Mouse (Mus musculus) hindbrain, embryonic 13.5 days (tissue): ENCODE results near the gene Gm49383. TPM values are rescaled to one million over a fixed set of nuclear protein-coding genes. Genes with fewer than 3 reads are reported as not detected.

Experiments
- ATAC-seq: fragments of 200-750 bp; cut with Nextera tagmentation; 2 replicates; pipeline ENCODE4 v1.8.0; 2017; ENCODE audit warnings: moderate TSS enrichment; ENCODE audit not compliant: low FRiP score
- H3K27ac ChIP-seq: fragments of 300-500 bp; sonication (generic); 2 replicates; pipeline ENCODE4 v1.5.1; 2015; ENCODE audit warnings: inconsistent platforms, mild to moderate bottlenecking, moderate library complexity
- H3K27me3 ChIP-seq: fragments of 300-500 bp; sonication (generic); 2 replicates; pipeline ENCODE4 v1.6.1; 2015; ENCODE audit warnings: mild to moderate bottlenecking, inconsistent platforms
- H3K36me3 ChIP-seq: fragments of 300-500 bp; sonication (generic); 2 replicates; pipeline ENCODE4 v1.6.1; 2015; ENCODE audit warnings: mild to moderate bottlenecking, inconsistent platforms
- H3K4me1 ChIP-seq: fragments of 300-500 bp; sonication (generic); replicated peaks from 2 replicates; pipeline ENCODE4 v1.6.1; 2015; ENCODE audit warnings: inconsistent platforms
- H3K4me2 ChIP-seq: fragments of 300-500 bp; sonication (generic); 2 replicates; pipeline ENCODE4 v1.6.1; 2015; ENCODE audit warnings: inconsistent platforms, mild to moderate bottlenecking, moderate library complexity
- H3K4me3 ChIP-seq: fragments of 300-500 bp; sonication (generic); 2 replicates; pipeline ENCODE4 v1.5.1; 2015; ENCODE audit warnings: mild to moderate bottlenecking, inconsistent platforms
- H3K9ac ChIP-seq: fragments of 300-500 bp; sonication (generic); 2 replicates; pipeline ENCODE4 v1.6.1; 2015; ENCODE audit warnings: mild to moderate bottlenecking, inconsistent platforms
- H3K9me3 ChIP-seq: fragments of 300-500 bp; sonication (generic); 2 replicates; pipeline ENCODE4 v1.6.1; 2016; ENCODE audit warnings: inconsistent platforms
- WGBS: fragments of 180-500 bp; shearing (Covaris S2); methylation state at CpG from one replicate; pipeline ENCODE4 v1.1.7; 2015; 5-methylcytosine and 5-hydroxymethylcytosine counted together
- microRNA-seq: library from miRNA; unstranded; fragments of <30 nt; microRNA quantifications from one replicate; pipeline ENCODE4, GENCODE M21; 2016
- polyA plus RNA-seq: library from polyadenylated mRNA; unstranded; fragments of >200 nt; fragmentation: Nextera tagmentation; extraction: Ambion mirVana; gene quantifications from 2 replicates; pipeline ENCODE4 v1.2.1, GENCODE M21; 2015

Gm49383 gene
- polyA plus RNA-seq, 1 experiment from 2014 or later = 18.8 TPM

GRCm38 (mm10) chr12:69156436-69156835 lies 40.5 kb downstream of the Gm49383 start:
- 79% methylated on average over 4 of the region's 4 CpGs for WGBS
- no peak for ATAC-seq

GRCm38 (mm10) chr12:69155923-69156322 lies 41.0 kb downstream of the Gm49383 start:
- 85% methylated on average over 2 of the region's 2 CpGs for WGBS
- Histone ChIP-seq H3K4me2 (no peak overlapping the region), H3K36me3 (peaks cover 24% of the 10 kb centered on the region), H3K4me1 (peaks cover 15% of the 10 kb centered on the region), H3K9me3 (no peaks in the 10 kb centered on the region), H3K27ac (no peak overlapping the region), H3K27me3 (no peaks in the 10 kb centered on the region), H3K9ac (no peak overlapping the region), H3K4me3 (no peak overlapping the region)
- no peak for ATAC-seq

More at GRCm38 (mm10) chr12:69156436-69156835, 40.5 kb downstream of the Gm49383 start:
- H3K9ac ChIP-seq = no peak overlapping the region
- no peak overlapping the region for H3K27ac ChIP-seq
- peaks cover 24% of the 10 kb centered on the region for H3K36me3 ChIP-seq
- no peaks in the 10 kb centered on the region for H3K9me3 ChIP-seq
- H3K4me2 ChIP-seq = no peak overlapping the region
- no peaks in the 10 kb centered on the region for H3K27me3 ChIP-seq
- peaks cover 15% of the 10 kb centered on the region for H3K4me1 ChIP-seq
- H3K4me3 ChIP-seq = no peak overlapping the region

DNA sequence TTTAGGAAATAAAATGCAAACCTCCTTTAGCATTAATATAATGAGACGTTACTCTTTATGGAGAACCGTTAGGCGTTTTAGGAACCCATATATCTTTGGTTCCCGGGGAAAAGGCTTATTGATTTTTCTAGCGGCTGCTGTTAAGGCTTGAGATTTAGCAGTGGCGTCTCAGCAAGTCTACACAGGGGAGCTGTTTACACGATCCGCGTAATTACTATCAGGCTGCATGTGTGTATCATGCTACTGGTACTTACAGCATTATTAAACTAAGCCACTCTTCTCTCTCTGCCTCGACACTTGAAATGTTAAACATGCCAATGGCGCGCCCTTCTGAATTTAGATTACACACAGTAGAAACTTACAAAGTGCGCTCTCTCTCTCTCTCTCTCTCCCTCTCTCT lies 46.9 kb downstream of the Gm49383 start:
- Histone ChIP-seq H3K9ac (no peak overlapping the region), H3K27me3 (no peaks in the 10 kb centered on the region), H3K4me2 (peak overlapping the region; percentile 31), H3K9me3 (no peaks in the 10 kb centered on the region), H3K4me3 (no peak overlapping the region), H3K27ac (peak overlapping the region; percentile 10; the same call in 1 of the 2 replicates), H3K36me3 (peaks cover 2% of the 10 kb centered on the region; the same call in 1 of the 2 replicates), H3K4me1 (no peaks in the 10 kb centered on the region)
- peak; percentile 62; the same call in 1 of the 2 replicates for ATAC-seq
- WGBS = 74% methylated on average over 13 of the region's 13 CpGs

- Histone ChIP-seq H3K9ac (no peak overlapping the region), H3K4me2 (no peak overlapping the region), H3K4me1 (no peaks in the 10 kb centered on the region), H3K27ac (no peak overlapping the region), H3K4me3 (no peak overlapping the region), H3K9me3 (no peaks in the 10 kb centered on the region), H3K27me3 (no peaks in the 10 kb centered on the region), H3K36me3 (no peaks in the 10 kb centered on the region)
- 97% methylated on average over 5 of the region's 5 CpGs for WGBS
- no peak for ATAC-seq
Measured at GRCm38 (mm10) chr12:69147166-69147735, 49.7 kb downstream of the Gm49383 start.

- no peak overlapping the region for H3K4me2 ChIP-seq
- H3K4me1 ChIP-seq = no peaks in the 10 kb centered on the region
- H3K36me3 ChIP-seq = no peaks in the 10 kb centered on the region
- no peak overlapping the region for H3K4me3 ChIP-seq
- H3K27ac ChIP-seq = no peak overlapping the region
- no peak for ATAC-seq
- no peak overlapping the region for H3K9ac ChIP-seq
- no peaks in the 10 kb centered on the region for H3K9me3 ChIP-seq
- no peaks in the 10 kb centered on the region for H3K27me3 ChIP-seq
- WGBS = 73% methylated on average over 6 of the region's 6 CpGs
Measured at GRCm38 (mm10) chr12:69143460-69143859, 53.4 kb downstream of the Gm49383 start.

DNA sequence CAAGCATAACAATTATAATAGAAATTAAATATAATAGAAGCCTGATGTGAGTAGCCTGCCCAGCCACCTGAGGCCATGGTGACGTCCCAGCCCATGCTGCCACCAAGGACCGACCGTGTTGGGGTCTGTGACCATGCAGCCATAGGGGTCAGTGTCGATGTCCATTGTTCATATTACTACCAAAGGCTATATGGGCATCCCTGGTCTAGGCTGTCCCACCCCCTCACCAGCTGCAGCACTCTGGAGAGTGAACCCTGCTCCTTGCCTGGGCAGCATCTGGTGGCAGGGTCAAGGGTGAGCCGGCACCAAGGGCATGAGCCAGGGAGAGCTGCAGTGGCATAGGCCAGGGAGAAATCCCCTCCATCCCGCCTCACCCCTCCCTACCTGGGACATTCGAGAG lies 57.1 kb downstream of the Gm49383 start:
- 96% methylated on average over 7 of the region's 7 CpGs for WGBS
- Histone ChIP-seq H3K4me1 (no peaks in the 10 kb centered on the region), H3K4me3 (no peak overlapping the region), H3K27ac (no peak overlapping the region), H3K9me3 (no peaks in the 10 kb centered on the region), H3K9ac (no peak overlapping the region), H3K36me3 (no peaks in the 10 kb centered on the region), H3K27me3 (no peaks in the 10 kb centered on the region), H3K4me2 (no peak overlapping the region)
- no peak for ATAC-seq

DNA sequence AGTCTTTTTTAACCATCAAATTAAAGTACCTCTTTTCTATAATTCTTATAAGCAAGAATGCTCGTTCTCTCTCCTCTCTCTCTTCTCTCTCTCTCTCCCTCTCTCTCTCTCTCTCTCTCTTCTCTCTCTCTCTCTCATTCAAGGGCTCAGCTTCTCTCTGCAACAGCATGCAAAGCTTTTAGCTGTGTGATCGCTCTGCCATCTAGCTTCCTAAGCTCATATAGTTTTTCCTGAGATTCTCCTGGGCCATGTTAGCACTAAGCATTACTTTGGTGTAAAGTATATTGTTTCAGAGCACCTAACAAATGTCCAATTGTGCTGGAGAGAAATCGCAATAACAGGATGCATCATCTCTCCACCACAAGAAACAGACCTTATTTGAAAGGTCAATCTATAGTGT lies 57.7 kb downstream of the Gm49383 start:
- 90% methylated on average over 3 of the region's 3 CpGs for WGBS
- ATAC-seq = no peak
- no peak overlapping the region for H3K4me2 ChIP-seq
- H3K4me3 ChIP-seq = no peak overlapping the region
- H3K9ac ChIP-seq = no peak overlapping the region
- no peaks in the 10 kb centered on the region for H3K27me3 ChIP-seq
- no peaks in the 10 kb centered on the region for H3K9me3 ChIP-seq
- no peak overlapping the region for H3K27ac ChIP-seq
- H3K36me3 ChIP-seq = no peaks in the 10 kb centered on the region
- H3K4me1 ChIP-seq = no peaks in the 10 kb centered on the region

Small RNA genes within 50 kb of the gene (microRNA-seq; reads per million reads assigned to microRNA genes)
- gene Gm47287 (not detected), gene Gm47295 (not detected)

Other genes with a start within 250 kb of the Gm49383 start
- gene Rps29, start 37.9 kb downstream of the Gm49383 start, polyA plus RNA-seq = 1,307 and 1,397 TPM in 2 replicates
- gene Lrr1, start 28.3 kb downstream of the Gm49383 start, polyA plus RNA-seq = 4.6 and 5.5 TPM in 2 replicates
- gene Rpl36al, start 13.0 kb downstream of the Gm49383 start, polyA plus RNA-seq = 410 and 412 TPM in 2 replicates
- 32.8 and 34.1 TPM in 2 replicates for gene Mgat2, start 12.9 kb downstream of the Gm49383 start, polyA plus RNA-seq
- gene Dnaaf2, start 1.3 kb upstream of the Gm49383 start, polyA plus RNA-seq = 7.8 and 8.9 TPM in 2 replicates
- gene Gm49384, start 7.2 kb upstream of the Gm49383 start, polyA plus RNA-seq = 16.2 and 17.3 TPM in 2 replicates
- gene Pole2, start 31.1 kb upstream of the Gm49383 start, polyA plus RNA-seq = 5.7 and 6.7 TPM in 2 replicates
- gene Klhdc1, start 44.1 kb upstream of the Gm49383 start, polyA plus RNA-seq = 10.7 and 11.6 TPM in 2 replicates
- gene Klhdc2, start 99.6 kb upstream of the Gm49383 start, polyA plus RNA-seq = 294 TPM in 2 replicates
- gene Nemf, start 160.1 kb upstream of the Gm49383 start, polyA plus RNA-seq = 90.8 and 98.8 TPM in 2 replicates
- gene Arf6, start 175.0 kb upstream of the Gm49383 start, polyA plus RNA-seq = 26.0 and 28.5 TPM in 2 replicates
- 0.81 and 1.4 TPM in 2 replicates for gene Gm9887, start 175.4 kb upstream of the Gm49383 start, polyA plus RNA-seq